Mouse (Mus musculus): ENCODE results near the gene Lipt2. TPM values are rescaled to one million over a fixed set of nuclear protein-coding genes. Genes with fewer than 3 reads are reported as not detected.
A peak's percentile ranks its signal among the peaks of the same experiment; 100 is the strongest.

Lipt2 gene
- total and polyA plus RNA-seq, 3 experiments, result 5.7 to 6.6 (median 6.0) TPM

DNA sequence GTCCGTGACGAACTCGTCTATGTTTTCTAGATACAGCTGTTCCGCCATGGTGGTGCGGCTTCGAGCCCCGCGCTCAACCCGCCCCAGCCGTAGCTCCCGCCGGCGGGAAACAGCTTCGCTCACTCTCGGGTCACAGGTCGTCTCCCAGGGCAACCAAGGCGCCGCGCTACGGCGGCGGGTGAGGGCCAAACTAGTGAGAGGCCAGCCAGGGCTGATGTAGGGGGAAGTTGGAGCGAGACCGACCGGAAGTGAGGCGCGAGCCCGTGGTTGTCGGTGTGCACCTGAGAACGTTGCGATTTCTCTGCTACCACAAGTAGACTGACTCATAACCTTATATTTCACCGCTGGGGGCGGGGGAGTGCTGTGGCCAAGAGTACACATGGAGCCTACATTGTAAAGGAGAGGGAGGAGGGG is 37.7 kb upstream of the Lipt2 start, which contains the start of gene Pold3:
Gene Pold3 (minus strand): TSS at position 190 of the 414 bp plus-strand sequence.
- Histone ChIP-seq H3K9ac (ENCODE audit: low read depth, low read length) (peak within 1 kb of the TSS; percentile 80), H3K36me3 (ENCODE audit: control insufficient read depth, insufficient read depth, low read length) (no peaks in the 10 kb centered on the region), H3K27ac (peak within 1 kb of the TSS; percentile 77), H3K79me2 (replicated peaks; ENCODE audit: control insufficient read depth, insufficient read depth, low read length) (no peaks in the 10 kb centered on the region), H3K4me3 (peak within 1 kb of the TSS; percentile 93), H3K4me1 (ENCODE audit: control insufficient read depth, insufficient read depth, low read length) (0 out of 2 replicates have a peak, but pooled peaks cover 3% of the 10 kb centered on the region), H3K27me3 (ENCODE audit: control insufficient read depth, insufficient read depth, low read length) (no peaks in the 10 kb centered on the region)
- TF ChIP-seq POLR2A (IDR thresholded peaks at IDR 0.05; ENCODE audit: insufficient read depth, low read depth, low read length), result peak; percentile 81
- peak; percentile 78; the same call in 1 of the 2 replicates for TF ChIP-seq EP300 (IDR thresholded peaks at IDR 0.05; ENCODE audit: insufficient read depth, low read depth, low read length)
- peak; percentile 20; the same call in 1 of the 2 replicates for TF ChIP-seq CTCF (IDR thresholded peaks at IDR 0.05)
- WGBS, result under 1% methylated on average over 33 of the region's 33 CpGs
- intact Hi-C loops (cut with DNase I), result loop anchor here (2.0 to 10.0 kb wide), 3 partner anchors 37 to 243 kb away; partner anchors contain the start of gene Lipt2
- peak; percentile 99 to 100 for DNase-seq

DNA sequence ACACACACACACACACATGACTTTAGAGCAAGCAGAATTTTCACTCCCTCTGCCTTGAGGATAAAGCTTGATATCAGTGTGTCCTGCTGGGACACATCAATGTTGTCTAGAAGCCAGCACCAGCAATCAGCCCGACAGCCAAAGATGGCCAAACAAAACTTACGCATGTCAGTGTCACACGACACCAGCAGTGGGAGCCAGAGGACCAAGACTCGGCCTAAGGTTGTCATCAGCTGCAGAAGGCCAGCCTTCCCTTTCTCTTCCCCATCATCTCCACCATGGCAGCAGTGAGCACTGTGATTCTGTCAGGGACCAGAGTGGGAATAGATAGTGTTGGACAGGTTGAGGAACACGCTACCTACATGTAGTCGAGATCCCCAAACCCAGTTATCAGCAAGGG is 35.6 kb upstream of the Lipt2 start:
- Histone ChIP-seq H3K36me3 (ENCODE audit: control insufficient read depth, insufficient read depth, low read length) (no peaks in the 10 kb centered on the region), H3K27me3 (ENCODE audit: control insufficient read depth, insufficient read depth, low read length) (no peaks in the 10 kb centered on the region), H3K79me2 (replicated peaks; ENCODE audit: control insufficient read depth, insufficient read depth, low read length) (no peaks in the 10 kb centered on the region), H3K4me1 (ENCODE audit: control insufficient read depth, insufficient read depth, low read length) (0 out of 2 replicates have a peak, but pooled peaks cover 3% of the 10 kb centered on the region), H3K4me3 (no peak overlapping the region), H3K27ac (no peak overlapping the region), H3K9ac (ENCODE audit: low read depth, low read length) (no peak overlapping the region)
- intact Hi-C loops (cut with DNase I), result loop anchor here (5.0 to 10.0 kb wide), 2 partner anchors 109 to 241 kb away; no protein-coding TSS in a partner anchor
- 0 out of 2 replicates have a peak, but pooled peaks have one; percentile 19 for TF ChIP-seq EP300 (IDR thresholded peaks at IDR 0.05; ENCODE audit: insufficient read depth, low read depth, low read length)
- no peak for TF ChIP-seq POLR2A (IDR thresholded peaks at IDR 0.05; ENCODE audit: insufficient read depth, low read depth, low read length)
- peak; percentile 63 for TF ChIP-seq CTCF (IDR thresholded peaks at IDR 0.05)
- 33% methylated on average over 6 of the region's 6 CpGs for WGBS
- peak; percentile 26 to 45 for DNase-seq

DNA sequence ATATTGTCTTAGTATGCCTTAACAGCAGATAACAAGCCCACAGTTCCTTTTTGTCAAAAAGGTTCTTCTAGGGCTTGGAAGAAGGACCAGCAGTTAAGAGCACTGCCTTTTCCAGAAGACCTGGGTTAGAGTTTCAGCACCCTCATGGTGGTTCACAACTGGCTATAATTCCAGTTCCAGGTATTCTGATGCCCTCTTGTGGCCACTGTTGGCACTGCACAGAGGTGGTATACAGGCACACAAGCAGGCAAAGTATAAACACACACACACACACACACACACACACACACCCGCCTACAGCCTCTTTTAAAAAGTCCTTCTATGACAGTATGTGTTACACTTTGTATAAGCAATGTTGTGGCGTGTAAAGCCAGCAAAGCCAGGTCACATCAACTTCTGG is 34.9 kb upstream of the Lipt2 start:
- no peaks in the 10 kb centered on the region for H3K27me3 ChIP-seq (ENCODE audit: control insufficient read depth, insufficient read depth, low read length)
- 85% methylated on average over 2 of the region's 2 CpGs for whole genome bisulfite sequencing
- no peak overlapping the region for H3K27ac ChIP-seq
- H3K4me1 ChIP-seq (ENCODE audit: control insufficient read depth, insufficient read depth, low read length), result 0 out of 2 replicates have a peak, but pooled peaks cover 3% of the 10 kb centered on the region
- H3K4me3 ChIP-seq, result no peak overlapping the region
- H3K36me3 ChIP-seq (ENCODE audit: control insufficient read depth, insufficient read depth, low read length), result no peaks in the 10 kb centered on the region
- TF ChIP-seq CTCF (IDR thresholded peaks at IDR 0.05) (peak; percentile 66), EP300 (IDR thresholded peaks at IDR 0.05; ENCODE audit: insufficient read depth, low read depth, low read length) (no peak)
- intact Hi-C loops (cut with DNase I), result loop anchor here (1.0 to 10.0 kb wide), 3 partner anchors 63 to 241 kb away; no protein-coding TSS in a partner anchor
- no peak overlapping the region for H3K9ac ChIP-seq (ENCODE audit: low read depth, low read length)
- DNase-seq, result peak; percentile 16 to 59
- H3K79me2 ChIP-seq (replicated peaks; ENCODE audit: control insufficient read depth, insufficient read depth, low read length), result no peaks in the 10 kb centered on the region

DNA sequence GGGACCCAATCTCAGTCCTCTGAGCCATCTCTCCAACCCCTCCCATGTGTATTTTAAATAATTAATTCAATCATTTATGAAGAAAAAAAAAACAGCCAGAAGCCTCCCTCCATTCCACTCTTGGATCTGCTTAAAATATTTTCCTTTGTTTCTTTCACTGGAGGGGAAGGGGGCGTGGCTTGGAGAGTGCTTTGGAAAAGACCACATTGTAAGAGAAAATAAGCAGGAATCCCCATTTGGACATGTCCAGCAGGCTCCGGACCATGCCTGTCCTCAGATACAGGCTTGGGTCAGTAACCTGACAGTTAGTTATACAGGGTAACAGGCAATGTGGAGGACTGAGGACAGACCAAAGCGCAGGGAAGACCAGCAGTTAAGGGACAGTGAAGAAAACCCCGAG is 33.9 kb upstream of the Lipt2 start:
- Histone ChIP-seq H3K9ac (ENCODE audit: low read depth, low read length) (no peak overlapping the region), H3K27me3 (ENCODE audit: control insufficient read depth, insufficient read depth, low read length) (no peaks in the 10 kb centered on the region), H3K79me2 (replicated peaks; ENCODE audit: control insufficient read depth, insufficient read depth, low read length) (no peaks in the 10 kb centered on the region), H3K4me1 (ENCODE audit: control insufficient read depth, insufficient read depth, low read length) (0 out of 2 replicates have a peak, but pooled peaks cover 3% of the 10 kb centered on the region), H3K36me3 (ENCODE audit: control insufficient read depth, insufficient read depth, low read length) (no peaks in the 10 kb centered on the region), H3K4me3 (no peak overlapping the region), H3K27ac (no peak overlapping the region)
- WGBS, result 45% methylated on average over 4 of the region's 4 CpGs
- TF ChIP-seq POLR2A (IDR thresholded peaks at IDR 0.05; ENCODE audit: insufficient read depth, low read depth, low read length) (no peak), EP300 (IDR thresholded peaks at IDR 0.05; ENCODE audit: insufficient read depth, low read depth, low read length) (no peak), CTCF (IDR thresholded peaks at IDR 0.05) (no peak)
- intact Hi-C loops (cut with DNase I), result loop anchor here (10.0 kb wide), 1 partner anchor 240 kb away; no protein-coding TSS in a partner anchor
- peak in 1 of 2 experiments; percentile 10 for DNase-seq

DNA sequence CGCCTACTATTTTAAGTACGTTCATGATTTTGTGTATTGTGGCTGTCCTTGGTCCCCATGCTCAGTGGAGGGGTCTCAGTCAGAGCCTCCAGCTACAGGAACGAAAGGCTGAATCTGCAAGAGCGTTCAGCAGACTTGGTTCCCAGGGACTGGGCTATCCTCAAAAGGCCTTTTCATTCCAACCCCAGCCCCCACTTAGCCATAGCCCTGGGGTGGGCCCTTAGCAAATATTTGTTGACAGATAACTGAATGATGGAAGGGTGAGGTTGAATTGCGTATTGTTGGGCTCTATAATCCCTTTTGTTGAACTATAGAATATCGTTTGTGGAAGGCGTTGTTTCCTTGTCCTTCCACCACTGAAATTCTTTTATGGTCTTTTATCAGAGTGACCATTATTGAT is 32.6 kb upstream of the Lipt2 start:
- TF ChIP-seq POLR2A (IDR thresholded peaks at IDR 0.05; ENCODE audit: insufficient read depth, low read depth, low read length), result no peak
- no peak for TF ChIP-seq EP300 (IDR thresholded peaks at IDR 0.05; ENCODE audit: insufficient read depth, low read depth, low read length)
- TF ChIP-seq CTCF (IDR thresholded peaks at IDR 0.05), result no peak
- Histone ChIP-seq H3K27me3 (ENCODE audit: control insufficient read depth, insufficient read depth, low read length) (no peaks in the 10 kb centered on the region), H3K4me3 (no peak overlapping the region), H3K9ac (ENCODE audit: low read depth, low read length) (no peak overlapping the region), H3K79me2 (replicated peaks; ENCODE audit: control insufficient read depth, insufficient read depth, low read length) (no peaks in the 10 kb centered on the region), H3K4me1 (ENCODE audit: control insufficient read depth, insufficient read depth, low read length) (0 out of 2 replicates have a peak, but pooled peaks cover 3% of the 10 kb centered on the region), H3K27ac (no peak overlapping the region), H3K36me3 (ENCODE audit: control insufficient read depth, insufficient read depth, low read length) (no peaks in the 10 kb centered on the region)
- DNase-seq, result no peak
- intact Hi-C loops (cut with DNase I), result loop anchor here (10.0 kb wide), 1 partner anchor 238 kb away; no protein-coding TSS in a partner anchor
- 88% methylated on average over 7 of the region's 7 CpGs for WGBS

Measured in heart, adult 2 months (tissue).